Mouse (Mus musculus): Measurements from ENCODE around the gene Rhno1.
"Not testable (repeated sequence)": the region's sequence is repeated elsewhere in the genome, so short reads cannot be mapped to it uniquely, and the experiment has no call there.

Rhno1 gene

DNA sequence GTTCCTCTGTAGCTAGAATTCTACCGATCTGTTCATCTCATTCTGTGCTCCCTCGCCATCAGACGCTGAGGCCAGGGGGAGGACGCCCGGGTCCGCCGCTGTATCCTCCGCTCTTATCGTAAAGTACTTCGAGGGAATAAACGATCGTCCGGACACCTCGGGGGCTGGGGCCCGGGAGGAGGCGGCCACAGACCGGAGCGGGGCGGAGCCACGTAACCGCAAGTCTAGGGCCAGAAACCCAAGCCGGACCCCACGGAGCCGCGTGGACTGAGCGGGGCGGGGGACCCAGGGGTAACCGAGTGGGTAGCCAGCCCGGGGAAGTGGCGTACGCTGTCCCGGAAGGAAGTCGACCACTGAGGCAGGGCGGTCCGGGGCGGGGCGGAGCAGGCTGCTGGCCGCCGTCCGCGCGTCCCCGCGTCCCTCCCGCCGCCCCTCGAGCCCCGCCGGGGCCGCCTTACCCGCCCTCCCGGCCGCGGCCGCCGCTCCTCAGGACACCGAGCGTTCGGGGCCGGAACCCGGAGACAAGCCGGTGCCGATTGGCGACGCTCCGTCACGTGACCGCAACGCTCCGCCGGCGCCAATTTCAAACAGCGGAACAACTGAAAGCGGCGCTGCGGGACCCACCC is at the start of gene Rhno1, which contains the start of gene Foxm1:
TSS of gene Rhno1 (minus strand) at position 531 of the 626 bp plus-strand sequence.
TSS of gene Foxm1 (plus strand) at position 587 of the 626 bp plus-strand sequence.
- peak; percentile 90 for DNase-seq (ENCODE audit: low read depth, low spot score)

DNA sequence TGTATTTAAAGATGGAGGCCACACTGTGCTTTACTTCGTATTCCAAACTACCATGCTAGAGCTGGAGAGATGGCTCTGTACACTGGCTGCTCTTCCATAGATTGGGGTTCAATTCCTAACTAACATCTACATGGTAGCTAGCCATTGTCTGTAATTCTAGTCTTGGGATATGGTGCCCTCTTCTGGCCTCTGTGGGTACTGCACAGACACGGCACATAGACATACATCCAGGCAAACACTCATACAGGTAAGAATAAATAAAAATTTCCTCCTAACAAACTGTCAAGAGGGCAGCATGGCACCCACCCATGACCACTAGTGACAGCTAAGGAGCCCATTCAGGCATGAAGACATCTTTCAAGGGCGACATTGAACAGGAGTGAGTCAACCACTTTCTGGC is 48.4 kb upstream of the Rhno1 start:
- peak; percentile 82 for DNase-seq (ENCODE audit: low read depth, low spot score)

GRCm38 (mm10) chr6:128410305-128410704 is 47.6 kb upstream of the Rhno1 start:
- DNase-seq (ENCODE audit: low read depth, low spot score), result no peak

GRCm38 (mm10) chr6:128408544-128409125 is 45.9 kb upstream of the Rhno1 start:
- no peak for DNase-seq (ENCODE audit: low read depth, low spot score)

DNA sequence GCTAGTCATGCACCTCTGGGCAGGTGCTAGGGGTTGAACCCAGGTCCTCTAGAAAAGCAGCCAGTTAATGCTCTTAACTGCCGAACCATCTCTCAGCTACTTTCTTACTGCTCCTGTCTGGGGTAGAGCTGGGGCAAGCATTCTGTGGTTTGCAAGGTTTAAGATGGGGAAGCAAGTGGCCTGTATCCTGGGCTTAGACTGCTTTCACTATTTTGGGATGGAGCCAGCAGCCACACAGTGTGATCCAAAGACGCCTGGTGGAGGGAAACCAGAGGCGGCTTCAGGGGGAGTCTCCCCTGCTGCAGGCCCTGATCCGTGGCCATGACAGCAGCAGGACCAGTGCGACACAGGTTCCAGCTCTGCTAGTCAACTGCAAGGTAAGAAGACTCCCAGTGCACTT is 42.0 kb upstream of the Rhno1 start:
- no peak for DNase-seq (ENCODE audit: low read depth, low spot score)

- DNase-seq (ENCODE audit: low read depth, low spot score), result no peak
Observed at GRCm38 (mm10) chr6:128399421-128400185, 36.9 kb upstream of the Rhno1 start.

GRCm38 (mm10) chr6:128398996-128399395 is 36.3 kb upstream of the Rhno1 start, which contains the start of gene Nrip2:
Gene Nrip2 (plus strand): TSS chr6:128399296.
- no peak for DNase-seq (ENCODE audit: low read depth, low spot score)

- DNase-seq (ENCODE audit: low read depth, low spot score), result no peak
Observed at GRCm38 (mm10) chr6:128397574-128398261, 35.0 kb upstream of the Rhno1 start.

DNA sequence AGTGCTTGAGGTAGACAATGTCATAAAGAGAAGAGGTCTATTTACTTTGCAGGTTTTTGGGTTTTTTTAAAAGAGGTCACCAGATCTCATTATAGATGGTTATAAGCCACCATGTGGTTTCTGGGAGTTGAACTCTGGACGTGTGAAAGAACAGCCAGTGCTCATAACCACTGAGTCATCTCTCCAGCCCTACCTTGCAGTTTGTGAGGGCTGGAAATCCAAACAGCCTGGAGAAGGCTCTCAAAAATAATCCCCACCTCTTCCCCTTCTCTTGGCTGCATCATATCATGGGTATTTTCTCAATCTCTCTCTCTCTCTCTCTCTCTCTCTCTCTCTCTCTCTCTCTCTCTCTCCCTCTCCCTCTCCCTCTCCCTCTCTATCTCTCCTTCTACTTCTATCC is 28.0 kb upstream of the Rhno1 start:
- no peak for DNase-seq (ENCODE audit: low read depth, low spot score)

DNA sequence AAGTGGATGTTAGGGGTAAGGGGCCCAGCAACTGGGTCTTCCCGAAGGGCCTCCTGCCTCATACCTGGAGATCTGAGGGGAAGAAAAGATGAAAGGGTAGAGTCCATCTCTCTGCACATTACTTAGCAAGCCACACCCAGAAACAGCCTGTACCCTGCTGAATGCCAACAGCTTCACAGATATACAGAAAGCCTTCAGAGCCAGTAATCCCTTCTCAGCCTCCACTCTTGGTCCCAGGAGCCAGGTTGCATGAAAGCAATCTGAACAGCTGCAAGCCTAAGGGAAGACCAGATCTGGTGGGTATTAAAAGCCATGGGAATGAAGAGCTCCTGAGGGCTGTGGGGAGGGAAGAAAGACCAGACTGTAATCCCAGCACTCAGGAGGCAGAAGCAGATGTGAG is 26.5 kb upstream of the Rhno1 start:
- no peak for DNase-seq (ENCODE audit: low read depth, low spot score)

- DNase-seq (ENCODE audit: low read depth, low spot score), result no peak
Observed at GRCm38 (mm10) chr6:128385026-128385425, 22.3 kb upstream of the Rhno1 start.

GRCm38 (mm10) chr6:128383752-128384151 is 21.0 kb upstream of the Rhno1 start:
- DNase-seq (ENCODE audit: low read depth, low spot score), result no peak

GRCm38 (mm10) chr6:128381254-128381653 is 18.5 kb upstream of the Rhno1 start:
- no peak for DNase-seq (ENCODE audit: low read depth, low spot score)

- not testable (repeated sequence) for DNase-seq (ENCODE audit: low read depth, low spot score)
Observed at GRCm38 (mm10) chr6:128380594-128381167, 18.0 kb upstream of the Rhno1 start.

GRCm38 (mm10) chr6:128379636-128380035 is 16.9 kb upstream of the Rhno1 start:
- no peak for DNase-seq (ENCODE audit: low read depth, low spot score)

DNA sequence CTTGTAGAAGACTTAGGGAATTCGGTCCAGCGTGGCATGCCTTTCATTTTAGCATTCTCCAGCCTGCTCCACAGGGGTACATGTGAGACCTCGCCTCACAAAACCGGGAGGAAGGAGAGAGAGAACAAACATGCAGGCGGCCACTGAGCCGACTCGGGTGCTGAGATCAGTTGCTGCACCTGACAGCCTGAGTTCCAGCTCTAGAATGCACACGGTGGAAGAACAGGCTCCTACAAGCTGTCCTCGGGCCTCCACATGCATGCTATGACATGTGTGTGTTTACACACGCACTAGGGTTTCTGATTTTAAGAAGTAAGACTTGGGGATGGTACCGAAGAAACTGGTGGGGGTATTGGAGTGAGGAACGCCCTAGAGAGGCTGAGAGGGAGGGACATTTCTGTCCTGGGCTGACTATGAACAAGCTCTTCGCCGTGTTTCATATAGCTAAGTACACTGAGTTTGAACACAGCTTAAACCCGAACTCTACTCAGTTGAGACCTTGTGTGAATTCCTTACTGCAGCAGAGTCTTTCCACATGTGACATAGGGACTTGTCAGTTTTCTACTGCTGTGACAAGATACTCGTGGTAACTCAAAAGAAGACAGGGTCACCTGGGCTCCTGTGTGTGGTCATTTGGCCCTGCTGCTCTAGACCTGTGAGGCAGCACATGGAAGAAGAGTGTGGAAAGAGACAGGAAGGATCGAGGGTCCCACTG is 13.8 kb upstream of the Rhno1 start:
- no peak for DNase-seq (ENCODE audit: low read depth, low spot score)

DNA sequence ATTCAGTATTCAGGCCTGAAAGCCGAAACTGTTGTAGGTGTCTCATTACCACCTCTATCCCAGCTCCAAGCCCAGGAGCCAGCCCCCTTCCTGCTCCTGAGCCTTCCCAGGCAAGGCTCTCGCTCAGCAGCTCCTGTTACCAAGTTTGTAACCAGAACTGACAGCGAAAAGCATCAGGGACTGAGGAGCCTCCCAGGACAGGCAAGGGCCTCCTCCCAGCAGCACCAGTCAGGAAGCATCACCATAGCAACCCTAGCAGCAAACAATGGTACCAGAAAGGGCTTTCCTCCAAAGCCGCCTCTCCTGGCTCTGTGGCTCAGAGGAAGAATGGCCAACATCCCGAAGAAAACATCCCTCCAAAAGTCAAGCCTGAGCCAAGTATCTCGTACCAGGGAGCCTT is 12.5 kb upstream of the Rhno1 start, which contains the start of the genes Tex52 and Gm44596:
TSS of gene Tex52 (plus strand) at position 265 of the 400 bp plus-strand sequence.
TSS of gene Gm44596 (plus strand) at position 312 of the 400 bp plus-strand sequence.
- no peak for DNase-seq (ENCODE audit: low read depth, low spot score)

DNA sequence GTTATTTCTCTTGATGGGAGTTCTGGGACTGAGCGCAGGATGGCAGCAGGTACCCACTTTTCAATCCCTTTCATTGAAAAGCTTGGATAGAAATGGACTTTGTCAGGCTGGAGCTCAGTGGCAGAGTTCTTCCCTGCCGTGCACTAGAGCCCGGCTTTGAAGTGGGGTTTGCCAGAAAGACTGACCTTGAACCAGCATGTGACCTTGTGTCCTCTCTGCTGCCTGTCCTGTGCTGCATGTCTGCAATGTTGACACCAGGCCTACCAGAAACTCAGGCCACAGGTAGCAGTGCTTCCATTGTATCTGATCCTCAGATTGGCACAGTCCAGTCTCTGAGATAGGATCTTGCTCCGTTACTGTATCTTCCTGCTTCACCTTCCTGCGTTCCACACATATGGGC is 7.3 kb upstream of the Rhno1 start:
- no peak for DNase-seq (ENCODE audit: low read depth, low spot score)

GRCm38 (mm10) chr6:128366466-128366865 is 3.8 kb upstream of the Rhno1 start:
- no peak for DNase-seq (ENCODE audit: low read depth, low spot score)

DNA sequence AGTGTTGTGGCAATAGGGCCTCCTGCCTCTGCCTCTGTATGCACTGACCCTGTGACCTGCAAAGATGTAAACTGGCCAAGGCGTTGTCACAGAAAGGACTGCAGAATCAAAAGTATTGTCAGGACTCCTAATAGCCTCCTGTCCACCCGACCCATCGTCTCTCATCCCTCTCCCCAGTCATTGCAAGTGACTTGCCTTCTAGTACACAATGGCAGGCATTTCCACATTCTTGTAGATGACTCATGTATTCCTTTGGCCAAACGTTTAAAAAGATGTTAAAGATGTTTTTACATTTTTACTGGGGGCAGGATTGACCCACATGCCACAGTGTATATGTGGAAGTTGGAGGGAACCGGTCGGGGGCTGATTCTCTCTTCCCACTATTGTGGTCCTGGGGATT is 2.0 kb upstream of the Rhno1 start:
- DNase-seq (ENCODE audit: low read depth, low spot score), result no peak
